Mouse (Mus musculus): ENCODE data around the gene Sept8. TPM values are rescaled to one million over a fixed set of nuclear protein-coding genes. Genes with fewer than 3 reads are reported as not detected.
A peak's percentile ranks its signal among the peaks of the same experiment; 100 is the strongest.

Gene Sept8
- total RNA-seq, 2 experiments from 2014 or later, result 9.5 to 14.0 TPM

DNA sequence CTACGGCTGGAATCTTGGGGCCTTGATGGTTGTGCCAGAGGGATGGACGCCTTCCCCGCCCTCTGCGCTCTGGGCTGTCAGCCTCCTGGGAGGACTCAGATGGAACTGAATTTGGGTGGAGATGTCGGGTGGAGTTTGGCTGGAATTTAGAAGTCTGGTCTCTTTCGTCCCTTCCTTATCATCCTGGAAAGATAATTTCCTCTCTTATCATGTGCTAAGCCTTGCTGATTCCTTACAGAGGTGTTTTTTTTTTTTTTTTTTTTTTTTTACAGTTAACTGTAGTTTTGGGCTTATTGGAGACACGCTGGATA, 2.7 kb downstream of the Sept8 start:
- DNase-seq, result peak; percentile 71
- TF ChIP-seq CTCF (IDR thresholded peaks at IDR 0.05), result no peak
- intact Hi-C loops (cut with DNase I), result loop anchor here (5.0 kb wide), 1 partner anchor 54 kb away; no protein-coding TSS in a partner anchor
- peak overlapping the region; percentile 80 for H3K4me3 ChIP-seq
- H3K27ac ChIP-seq, result peak overlapping the region; percentile 90

DNA sequence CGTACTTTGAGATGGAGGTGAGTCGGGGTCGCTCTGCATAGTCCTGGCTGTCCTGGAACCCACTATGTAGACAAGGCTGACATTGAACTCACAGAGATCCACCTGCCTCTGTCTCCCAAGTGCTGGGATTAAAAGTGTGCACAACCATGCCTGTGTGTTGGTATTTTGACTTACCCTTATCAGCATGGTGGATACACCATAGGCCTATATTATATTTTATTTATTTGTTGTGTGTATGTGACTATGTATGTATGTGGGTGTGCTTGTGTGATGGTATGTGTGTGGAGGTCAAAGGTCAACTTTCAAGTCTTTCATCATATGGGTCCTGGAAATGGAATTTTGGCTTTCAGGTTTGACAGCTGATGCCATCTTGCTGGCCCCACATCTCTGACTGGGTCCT, 3.3 kb downstream of the Sept8 start:
- H3K4me3 ChIP-seq, result no peak overlapping the region; the same call in 1 of the 2 replicates
- intact Hi-C loops (cut with DNase I), result loop anchor here (5.0 kb wide), 1 partner anchor 55 kb away; no protein-coding TSS in a partner anchor
- TF ChIP-seq CTCF (IDR thresholded peaks at IDR 0.05), result no peak
- H3K27ac ChIP-seq, result peak overlapping the region; percentile 90
- DNase-seq, result no peak

DNA sequence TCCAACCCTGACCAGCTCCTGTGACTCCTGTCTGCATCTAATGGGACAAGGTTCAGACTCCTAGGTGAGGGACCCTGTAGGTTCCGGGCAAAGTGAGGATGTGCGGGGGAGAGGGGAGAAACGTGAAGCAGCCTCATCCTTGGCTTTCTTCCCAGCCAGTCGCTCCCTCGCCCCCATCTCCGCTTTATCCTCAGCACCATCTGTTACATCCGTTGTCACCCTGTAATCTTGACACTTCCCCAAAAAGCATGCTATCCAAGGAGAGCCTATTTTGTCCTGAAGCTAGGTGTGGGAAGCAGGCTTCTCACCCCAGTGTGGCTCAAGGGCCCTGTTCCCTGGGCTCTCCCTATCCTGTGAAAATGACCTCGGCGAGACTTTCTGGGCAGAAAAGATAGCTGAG, 3.9 kb downstream of the Sept8 start:
- peak; percentile 40 for DNase-seq
- 0 out of 2 replicates have a peak overlapping the region, but pooled peaks have one; percentile 33 for H3K4me3 ChIP-seq
- intact Hi-C loops (cut with DNase I), result loop anchor here (5.0 kb wide), 1 partner anchor 56 kb away; no protein-coding TSS in a partner anchor
- peak overlapping the region; percentile 90 for H3K27ac ChIP-seq
- TF ChIP-seq CTCF (IDR thresholded peaks at IDR 0.05), result no peak

DNA sequence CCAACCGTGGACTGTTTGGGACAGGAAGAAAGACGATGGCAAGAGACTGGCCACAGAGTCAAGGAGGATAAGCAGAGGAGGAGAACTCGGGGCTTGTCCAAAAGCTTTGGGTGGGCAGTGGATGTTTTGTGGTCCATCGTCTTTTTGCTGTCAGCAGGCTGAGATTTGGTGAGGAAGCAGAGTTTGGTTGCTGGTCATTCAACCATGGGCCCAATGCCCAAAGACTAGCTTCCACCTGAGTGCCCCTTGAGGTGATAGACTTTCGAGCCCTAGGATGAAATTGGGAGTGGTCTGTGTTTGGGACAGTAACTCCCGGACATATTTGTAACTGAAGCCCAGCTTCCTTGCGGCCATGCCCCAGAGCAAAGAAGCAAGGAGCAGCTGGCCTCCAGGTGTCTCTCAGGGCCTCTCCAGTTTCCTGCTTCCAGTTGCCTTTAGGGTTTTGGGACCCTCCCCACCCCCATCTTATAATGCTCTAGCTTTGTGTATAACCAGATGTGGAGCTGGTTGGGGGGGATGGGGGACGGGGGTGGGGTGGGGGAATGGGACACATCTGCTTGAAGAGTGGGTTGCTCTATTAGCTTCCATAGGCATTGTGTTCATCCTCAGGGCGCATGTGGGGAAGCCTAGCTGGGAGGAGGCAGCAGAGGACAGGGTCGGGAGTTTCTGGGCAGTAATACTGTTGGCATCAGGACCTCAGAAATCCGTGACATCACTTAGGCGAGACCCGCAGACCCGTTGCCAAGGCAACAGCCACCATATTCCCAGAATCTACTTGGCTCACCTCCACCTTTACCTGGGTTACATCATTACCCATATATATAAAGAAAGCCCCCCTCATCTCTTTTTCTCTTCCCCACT, 4.7 kb downstream of the Sept8 start:
- intact Hi-C loops (cut with DNase I), result loop anchor here (5.0 kb wide), 1 partner anchor 56 kb away; no protein-coding TSS in a partner anchor
- H3K4me3 ChIP-seq, result 0 out of 2 replicates have a peak overlapping the region, but pooled peaks have one; percentile 33
- H3K27ac ChIP-seq, result peak overlapping the region; percentile 90
- no peak for DNase-seq
- no peak for TF ChIP-seq CTCF (IDR thresholded peaks at IDR 0.05)

DNA sequence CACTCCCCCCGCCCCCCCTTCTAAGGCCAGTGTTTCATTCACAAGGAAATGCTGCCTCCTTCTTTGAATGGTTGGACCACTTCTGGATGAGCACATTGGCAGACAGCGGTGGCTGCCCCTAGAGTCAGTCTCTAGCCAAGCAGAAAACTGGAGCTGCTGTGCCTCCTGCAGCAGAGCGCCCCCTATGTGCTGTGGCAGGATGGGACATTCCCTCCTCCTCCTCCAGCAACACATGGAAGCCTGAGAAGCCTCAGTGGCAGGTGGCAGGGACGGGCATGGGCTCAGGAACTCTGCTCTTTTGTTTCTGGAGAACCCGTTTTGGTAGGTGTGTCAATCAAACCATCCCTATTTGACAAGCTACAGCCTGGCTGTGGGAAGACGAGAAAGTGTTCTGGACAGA, 5.8 kb downstream of the Sept8 start:
- peak overlapping the region; percentile 90 for H3K27ac ChIP-seq
- intact Hi-C loops (cut with DNase I), result loop anchor here (5.0 kb wide), 1 partner anchor 58 kb away; no protein-coding TSS in a partner anchor
- H3K4me3 ChIP-seq, result no peak overlapping the region
- no peak for DNase-seq
- TF ChIP-seq CTCF (IDR thresholded peaks at IDR 0.05), result peak; percentile 50

DNA sequence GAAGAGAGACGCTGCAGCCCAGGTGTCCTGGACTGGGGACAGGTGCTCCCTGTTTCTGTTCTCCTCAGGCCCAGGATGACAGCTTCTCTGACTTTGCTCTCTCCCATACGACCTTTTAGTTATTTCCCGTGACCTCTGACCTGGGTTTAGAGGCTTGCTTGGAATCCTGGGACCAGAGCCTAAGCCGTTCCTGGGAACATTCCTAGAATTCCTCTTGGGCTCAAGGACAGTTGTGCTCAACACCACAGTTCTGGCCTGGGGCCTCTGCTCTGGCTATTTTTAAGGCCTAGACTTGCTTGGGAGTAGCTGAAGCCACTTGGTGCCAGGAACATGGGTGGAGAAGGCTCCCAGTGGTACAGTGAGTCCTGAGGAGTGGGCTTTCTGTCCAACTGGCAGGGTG, 6.4 kb downstream of the Sept8 start:
- intact Hi-C loops (cut with DNase I), result no loop called here
- peak overlapping the region; percentile 90 for H3K27ac ChIP-seq
- peak; percentile 58 for DNase-seq
- no peak for TF ChIP-seq CTCF (IDR thresholded peaks at IDR 0.05)
- H3K4me3 ChIP-seq, result no peak overlapping the region

DNA sequence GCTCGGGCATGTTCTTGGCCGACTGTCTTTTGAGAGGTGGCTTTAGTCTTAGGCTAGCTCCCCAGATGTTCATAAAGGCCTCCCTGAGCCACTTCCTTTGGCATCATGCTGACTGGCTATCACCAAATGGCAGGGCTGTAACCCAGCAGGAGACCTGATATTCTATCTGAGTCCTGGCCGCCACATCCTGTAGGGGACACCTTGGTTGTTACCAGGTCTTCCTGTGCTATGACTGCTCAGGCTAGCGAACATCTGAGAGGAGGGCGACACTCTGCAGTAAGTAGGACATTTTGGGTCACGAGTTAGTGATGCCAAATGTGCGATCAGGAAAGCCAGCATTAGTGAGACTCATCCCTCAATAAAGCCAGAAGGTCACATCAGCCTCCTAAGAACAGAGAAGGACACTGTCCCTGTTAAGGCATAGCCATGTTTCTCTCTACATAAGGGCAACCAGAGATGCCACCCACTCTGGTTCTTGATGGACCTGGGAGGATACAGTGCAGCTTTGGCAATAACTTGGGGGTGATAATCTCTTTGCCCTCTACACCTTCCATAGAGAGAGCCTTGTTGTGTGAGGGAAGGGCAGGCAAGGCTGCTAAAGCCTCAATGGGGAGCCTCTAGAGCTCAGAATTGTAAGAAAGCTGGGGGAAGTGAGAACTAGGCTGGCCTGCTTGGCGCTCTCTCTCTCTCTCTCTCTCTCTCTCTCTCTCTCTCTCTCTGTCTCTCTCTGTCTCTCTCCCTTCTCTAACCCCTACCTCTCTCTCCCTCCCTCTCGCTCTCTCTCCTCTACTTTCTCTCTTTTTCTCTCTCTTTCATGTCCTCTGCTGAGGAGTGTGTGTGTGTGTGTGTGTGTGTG, 9.6 kb downstream of the Sept8 start:
- no peak for DNase-seq
- no peak for TF ChIP-seq CTCF (IDR thresholded peaks at IDR 0.05)
- Histone ChIP-seq H3K27ac (peak overlapping the region; percentile 63), H3K4me3 (no peak overlapping the region; the same call in 1 of the 2 replicates)
- intact Hi-C loops (cut with DNase I), result no loop called here

DNA sequence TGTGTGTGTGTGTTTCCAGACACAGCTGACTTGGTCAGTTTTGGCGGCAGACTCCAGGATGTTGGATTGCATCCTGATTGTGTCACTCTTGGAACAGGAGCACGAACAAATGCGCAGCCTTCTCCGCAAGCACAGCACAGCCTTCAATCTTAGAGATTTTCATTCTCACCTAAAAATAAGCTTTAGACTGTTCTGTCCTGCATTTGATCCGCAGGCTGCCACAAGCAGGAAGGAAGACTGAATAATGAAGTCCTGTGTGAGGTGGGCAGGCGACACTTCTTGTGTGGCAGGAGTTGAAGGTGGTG, 10.1 kb downstream of the Sept8 start:
- intact Hi-C loops (cut with DNase I), result no loop called here
- no peak for TF ChIP-seq CTCF (IDR thresholded peaks at IDR 0.05)
- peak overlapping the region; percentile 32 for H3K4me3 ChIP-seq
- peak; percentile 79 for DNase-seq
- peak overlapping the region; percentile 63 for H3K27ac ChIP-seq

DNA sequence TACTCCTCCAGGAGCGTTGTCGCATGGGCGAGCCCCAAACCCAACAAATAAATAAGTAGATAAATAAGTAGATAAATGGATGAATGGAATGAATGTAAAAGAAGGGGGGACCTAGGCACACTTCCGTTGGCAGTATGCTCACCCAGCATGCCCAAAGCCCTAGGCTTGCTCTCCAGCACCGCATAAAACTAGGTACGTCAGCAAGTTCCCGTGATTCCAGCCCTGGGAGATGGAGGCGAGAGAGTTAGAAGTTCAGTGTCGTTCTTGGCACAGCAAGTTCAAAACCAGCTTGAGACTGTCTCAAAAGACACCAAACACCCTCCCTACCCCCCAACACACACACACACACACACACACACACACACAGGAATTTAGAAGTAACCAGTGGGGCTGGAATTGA, 10.9 kb downstream of the Sept8 start:
- no peak for TF ChIP-seq CTCF (IDR thresholded peaks at IDR 0.05)

DNA sequence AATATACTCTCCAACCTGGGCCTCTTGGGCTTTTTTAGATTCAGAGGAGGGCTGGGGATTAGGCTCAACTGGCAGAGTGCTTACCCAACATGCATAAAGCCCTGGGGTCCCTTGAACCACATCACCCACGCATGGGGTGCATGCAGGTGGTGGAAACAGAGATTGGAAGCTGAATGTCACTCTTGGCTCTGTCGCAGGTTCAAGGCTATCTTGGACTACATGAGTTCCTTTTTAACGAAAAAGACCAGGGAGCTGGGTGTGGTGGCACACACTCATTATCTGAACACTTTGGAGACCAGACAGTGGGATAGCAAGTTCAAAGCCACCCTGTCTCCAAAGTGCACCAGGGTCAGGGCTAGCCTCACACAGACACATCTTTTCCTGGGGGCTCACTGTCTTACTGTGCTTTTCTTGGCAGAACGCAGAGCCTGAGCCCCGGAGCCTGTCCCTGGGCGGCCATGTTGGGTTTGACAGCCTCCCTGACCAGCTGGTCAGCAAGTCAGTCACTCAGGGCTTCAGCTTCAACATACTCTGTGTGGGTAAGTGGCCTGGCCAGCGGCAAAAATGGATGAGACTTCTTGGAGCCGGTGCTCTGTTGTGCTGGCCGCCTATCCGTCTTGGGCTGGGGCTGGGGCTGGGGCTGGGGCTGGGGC, 12.6 kb downstream of the Sept8 start:
- intact Hi-C loops (cut with DNase I), result no loop called here
- H3K27ac ChIP-seq, result peak overlapping the region; percentile 52
- DNase-seq, result no peak
- no peak overlapping the region for H3K4me3 ChIP-seq
- TF ChIP-seq CTCF (IDR thresholded peaks at IDR 0.05), result no peak

More for the DNA sequence above, 10.9 kb downstream of the Sept8 start:
- no peak overlapping the region for H3K27ac ChIP-seq
- intact Hi-C loops (cut with DNase I), result no loop called here
- DNase-seq, result no peak
- no peak overlapping the region for H3K4me3 ChIP-seq

DNA sequence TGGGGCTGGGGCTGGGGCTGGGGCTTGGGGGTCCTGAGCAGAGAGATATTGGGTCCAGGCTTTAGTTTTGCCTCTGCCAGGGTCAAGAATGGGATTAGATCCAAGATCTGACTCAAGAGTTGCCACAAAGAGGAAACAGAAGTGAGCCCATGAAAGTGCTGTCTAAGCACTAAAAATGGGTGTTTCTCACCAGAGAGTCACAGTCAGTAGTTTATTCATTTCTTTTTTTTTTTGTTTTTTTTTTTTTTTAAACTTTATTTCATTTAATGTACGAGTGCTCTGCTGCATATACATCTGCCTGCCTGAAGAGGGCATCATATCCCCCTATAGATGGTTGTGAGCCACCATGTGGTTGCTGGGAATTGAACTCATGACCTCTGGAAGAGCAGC, 13.2 kb downstream of the Sept8 start:
- Histone ChIP-seq H3K27ac (no peak overlapping the region), H3K4me3 (no peak overlapping the region)
- no peak for DNase-seq
- intact Hi-C loops (cut with DNase I), result no loop called here
- no peak for TF ChIP-seq CTCF (IDR thresholded peaks at IDR 0.05)

DNA sequence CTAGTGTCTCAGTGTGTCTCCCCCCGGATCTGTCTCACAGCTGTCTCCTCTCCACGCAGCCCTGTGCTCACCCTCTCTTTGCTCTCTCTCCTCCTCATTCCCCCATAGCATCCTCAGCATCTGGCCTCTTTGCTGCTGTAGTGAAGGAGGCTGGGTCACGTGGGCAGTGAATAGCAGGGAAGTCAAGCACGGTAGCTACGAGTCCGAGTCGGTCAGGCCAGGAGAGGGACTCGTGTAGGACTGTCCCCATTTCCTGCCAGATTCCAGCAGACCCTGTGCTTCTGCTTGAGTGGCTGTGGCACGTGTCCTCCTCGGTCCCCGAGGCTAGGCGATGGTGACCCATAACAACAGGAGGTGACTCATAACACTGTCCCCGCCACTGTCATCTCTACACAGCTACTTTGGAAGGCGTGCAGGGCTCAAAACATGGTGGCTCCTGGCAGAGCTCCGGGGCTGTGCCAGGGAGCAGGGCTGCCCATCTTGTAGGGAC, 20.0 kb downstream of the Sept8 start:
- no peak for TF ChIP-seq CTCF (IDR thresholded peaks at IDR 0.05)
- intact Hi-C loops (cut with DNase I), result no loop called here
- Histone ChIP-seq H3K4me3 (no peak overlapping the region), H3K27ac (no peak overlapping the region)
- no peak for DNase-seq

Data from gastrocnemius, adult 2 months (tissue).